Mouse (Mus musculus) intestine, embryonic 14.5 days (tissue): Measurements from ENCODE around the gene Kif3b. TPM values are rescaled to one million over a fixed set of nuclear protein-coding genes. Genes with fewer than 3 reads are reported as not detected.
A peak's percentile ranks its signal among the peaks of the same experiment; 100 is the strongest.

Source experiments
- ATAC-seq: fragments of 200-750 bp; cut with Nextera tagmentation; replicated peaks from 2 replicates; pipeline ENCODE4 v1.8.0; 2017; ENCODE audit warnings: low read depth, moderate number of reproducible peaks, moderate TSS enrichment, moderate library complexity; ENCODE audit not compliant: low FRiP score, low TSS enrichment
- DNase-seq: peaks from one replicate; pipeline ENCODE4 v3.0.0-alpha.2; 2018; ENCODE audit warnings: low spot score
- H3K27ac ChIP-seq: fragments of 300-500 bp; sonication (generic); 2 replicates; pipeline ENCODE4 v1.5.1; 2014; ENCODE audit warnings: low read depth, mild to moderate bottlenecking, control low read depth
- H3K27me3 ChIP-seq: fragments of 300-500 bp; sonication (generic); replicated peaks from 2 replicates; pipeline ENCODE4 v1.6.1; 2014; ENCODE audit warnings: low read length, control low read depth; ENCODE audit not compliant: control insufficient read depth, insufficient read depth
- H3K36me3 ChIP-seq: fragments of 300-500 bp; sonication (generic); 2 replicates; pipeline ENCODE4 v1.6.1; 2014; ENCODE audit warnings: low read length, control low read depth; ENCODE audit not compliant: control insufficient read depth, insufficient read depth
- H3K4me1 ChIP-seq: fragments of 300-500 bp; sonication (generic); replicated peaks from 2 replicates; pipeline ENCODE4 v1.6.1; 2014; ENCODE audit warnings: low read length, control low read depth, mixed read lengths; ENCODE audit not compliant: control insufficient read depth, insufficient read depth
- H3K4me2 ChIP-seq: fragments of 300-500 bp; sonication (generic); 2 replicates; pipeline ENCODE4 v1.6.1; 2014; ENCODE audit warnings: low read length
- H3K4me3 ChIP-seq: fragments of 300-500 bp; sonication (generic); 2 replicates; pipeline ENCODE4 v1.5.1; 2014; ENCODE audit warnings: low read depth, low read length, control low read depth, mixed read lengths
- H3K9ac ChIP-seq: fragments of 300-500 bp; sonication (generic); 2 replicates; pipeline ENCODE4 v1.6.1; 2014; ENCODE audit warnings: mild to moderate bottlenecking, low read length
- H3K9me3 ChIP-seq: fragments of 300-500 bp; sonication (generic); 2 replicates; pipeline ENCODE4 v1.6.1; 2016; ENCODE audit warnings: low read length, control low read depth; ENCODE audit not compliant: control insufficient read depth
- WGBS: fragments of 180-500 bp; shearing (Covaris S2); extraction: QIAGEN DNeasy Blood & Tissue Kit; methylation state at CpG from one replicate; pipeline ENCODE4 v1.1.7; 2014; 5-methylcytosine and 5-hydroxymethylcytosine counted together
- polyA plus RNA-seq: library from polyadenylated mRNA; unstranded; fragments of >200 nt; fragmentation: Nextera tagmentation; extraction: Ambion mirVana; gene quantifications from 2 replicates; pipeline ENCODE4 v1.2.1, GENCODE M21; 2014

Gene Kif3b
- polyA plus RNA-seq, 1 experiment from 2014 or later: 6.6 TPM

DNA sequence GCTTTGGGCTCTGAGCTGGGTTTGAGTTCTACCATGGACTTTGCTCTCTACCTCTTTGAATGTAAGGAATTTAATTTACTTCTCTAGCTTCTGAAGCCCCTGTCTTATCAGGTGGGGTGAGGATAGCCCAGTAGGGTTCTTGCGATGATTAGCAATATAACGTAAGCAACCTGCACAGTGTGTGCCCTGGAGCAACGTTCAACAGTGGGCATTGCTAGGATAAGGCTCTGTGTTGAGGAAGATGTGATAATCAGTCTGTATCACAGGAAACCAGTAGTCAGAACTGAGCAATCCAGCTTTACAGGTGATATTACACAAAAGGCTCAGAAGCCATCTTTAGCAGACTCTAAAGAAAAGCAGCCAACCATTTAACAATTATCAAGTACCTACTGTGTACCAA, 43.1 kb downstream of the Kif3b start:
- no peak for DNase-seq
- no peak overlapping the region for H3K4me3 ChIP-seq
- no peak overlapping the region for H3K27ac ChIP-seq
- no peaks in the 10 kb centered on the region for H3K9me3 ChIP-seq
- no peak for ATAC-seq
- H3K4me1 ChIP-seq: peaks cover 12% of the 10 kb centered on the region; the same call in 1 of the 2 replicates
- WGBS: 81% methylated on average over 3 of the region's 3 CpGs
- peaks cover 31% of the 10 kb centered on the region for H3K36me3 ChIP-seq
- H3K9ac ChIP-seq: no peak overlapping the region
- H3K27me3 ChIP-seq: no peaks in the 10 kb centered on the region
- no peak overlapping the region for H3K4me2 ChIP-seq

DNA sequence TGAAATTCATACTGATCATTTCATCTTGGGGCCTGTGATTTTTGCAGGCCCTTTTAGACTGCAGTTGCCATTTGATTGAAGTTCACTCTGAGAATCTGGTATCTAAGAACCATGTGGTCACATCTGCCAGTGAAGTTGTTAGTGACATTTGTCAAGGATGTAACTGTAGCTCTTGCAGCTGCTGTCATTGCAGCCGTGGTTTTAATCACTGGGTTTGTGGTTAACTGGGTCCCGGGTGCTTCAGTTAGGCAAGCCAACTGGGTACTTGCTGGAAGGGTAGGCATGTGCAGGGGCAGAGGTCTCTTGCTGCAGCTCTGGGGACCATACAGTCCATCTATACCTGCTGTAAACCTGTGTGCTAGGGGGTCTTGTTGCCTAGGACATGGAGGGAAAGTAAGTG, 44.9 kb downstream of the Kif3b start:
- 43% methylated on average over 2 of the region's 2 CpGs for WGBS
- no peak for DNase-seq
- Histone ChIP-seq H3K4me1 (peaks cover 12% of the 10 kb centered on the region; the same call in 1 of the 2 replicates), H3K4me2 (no peak overlapping the region), H3K27ac (no peak overlapping the region), H3K9me3 (no peaks in the 10 kb centered on the region), H3K27me3 (no peaks in the 10 kb centered on the region), H3K36me3 (peaks cover 13% of the 10 kb centered on the region), H3K9ac (no peak overlapping the region), H3K4me3 (no peak overlapping the region)
- ATAC-seq: no peak

GRCm38 (mm10) chr2:153338361-153339350, 47.4 kb downstream of the Kif3b start:
- peaks cover 8% of the 10 kb centered on the region for H3K36me3 ChIP-seq
- H3K9me3 ChIP-seq: no peaks in the 10 kb centered on the region
- no peak overlapping the region for H3K9ac ChIP-seq
- DNase-seq (no peak), ATAC-seq (no peak)
- H3K27me3 ChIP-seq: no peaks in the 10 kb centered on the region
- no peak overlapping the region for H3K27ac ChIP-seq
- H3K4me2 ChIP-seq: no peak overlapping the region
- no peak overlapping the region for H3K4me3 ChIP-seq
- WGBS: 85% methylated on average over 9 of the region's 9 CpGs
- H3K4me1 ChIP-seq: peaks cover 12% of the 10 kb centered on the region; the same call in 1 of the 2 replicates

GRCm38 (mm10) chr2:153342166-153342565, 51.0 kb downstream of the Kif3b start:
- 91% methylated on average over 6 of the region's 6 CpGs for WGBS
- H3K4me3 ChIP-seq: no peak overlapping the region
- ATAC-seq (no peak), DNase-seq (no peak)
- peaks cover 8% of the 10 kb centered on the region for H3K36me3 ChIP-seq
- H3K27me3 ChIP-seq: no peaks in the 10 kb centered on the region
- H3K4me2 ChIP-seq: no peak overlapping the region
- no peak overlapping the region for H3K9ac ChIP-seq
- H3K9me3 ChIP-seq: no peaks in the 10 kb centered on the region
- H3K4me1 ChIP-seq: peaks cover 20% of the 10 kb centered on the region; the same call in 1 of the 2 replicates
- H3K27ac ChIP-seq: no peak overlapping the region

DNA sequence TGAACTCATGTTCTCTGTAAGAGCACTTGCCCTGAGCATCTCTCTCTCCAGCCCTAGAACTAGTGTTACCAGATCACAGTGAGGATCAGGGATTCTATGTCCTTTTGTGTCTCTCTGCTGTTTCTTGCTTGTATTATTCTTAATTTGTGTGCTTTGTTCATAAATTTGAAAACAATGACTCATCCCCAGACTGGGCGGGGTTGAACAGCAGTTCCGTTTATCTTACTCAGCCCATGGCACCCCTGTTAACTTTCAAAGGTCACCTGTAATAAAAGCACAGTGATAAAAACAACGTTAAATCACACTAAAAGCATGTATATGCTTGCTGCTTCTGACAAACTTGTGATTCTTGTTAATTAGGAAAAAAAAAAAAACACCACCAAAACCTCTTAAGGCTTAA, 51.4 kb downstream of the Kif3b start:
- H3K4me2 ChIP-seq: no peak overlapping the region
- no peaks in the 10 kb centered on the region for H3K27me3 ChIP-seq
- H3K9ac ChIP-seq: no peak overlapping the region
- H3K36me3 ChIP-seq: peaks cover 8% of the 10 kb centered on the region
- no peaks in the 10 kb centered on the region for H3K9me3 ChIP-seq
- peaks cover 17% of the 10 kb centered on the region; the same call in 1 of the 2 replicates for H3K4me1 ChIP-seq
- 62% methylated on average over 3 of the region's 3 CpGs for WGBS
- no peak for ATAC-seq
- H3K27ac ChIP-seq: no peak overlapping the region
- no peak overlapping the region for H3K4me3 ChIP-seq
- no peak for DNase-seq

- Histone ChIP-seq H3K9ac (no peak overlapping the region), H3K4me2 (no peak overlapping the region), H3K36me3 (peaks cover 8% of the 10 kb centered on the region), H3K4me1 (peaks cover 19% of the 10 kb centered on the region), H3K27ac (peak overlapping the region; percentile 59), H3K9me3 (no peaks in the 10 kb centered on the region), H3K4me3 (no peak overlapping the region), H3K27me3 (no peaks in the 10 kb centered on the region)
- DNase-seq (no peak), ATAC-seq (no peak)
Measured at GRCm38 (mm10) chr2:153343191-153343590, 52.0 kb downstream of the Kif3b start.

GRCm38 (mm10) chr2:153345071-153345453, 53.8 kb downstream of the Kif3b start:
- WGBS: 5% methylated on average over 11 of the region's 11 CpGs

GRCm38 (mm10) chr2:153345454-153346220, 54.4 kb downstream of the Kif3b start, which contains the start of gene Asxl1:
Gene Asxl1 (plus strand): TSS chr2:153345829.
- peak within 1 kb of the TSS; percentile 99 for H3K27ac ChIP-seq
- under 1% methylated on average over 75 of the region's 79 CpGs for WGBS
- peak; percentile 97 for ATAC-seq

More at GRCm38 (mm10) chr2:153345071-153345453, 53.8 kb downstream of the Kif3b start:
- no peaks in the 10 kb centered on the region for H3K27me3 ChIP-seq
- H3K9me3 ChIP-seq: no peaks in the 10 kb centered on the region
- no peak for ATAC-seq
- peak overlapping the region; percentile 89 for H3K4me2 ChIP-seq
- H3K36me3 ChIP-seq: peaks cover 8% of the 10 kb centered on the region
- H3K4me3 ChIP-seq: peak overlapping the region; percentile 84
- H3K9ac ChIP-seq: peak overlapping the region; percentile 74
- H3K4me1 ChIP-seq: peaks cover 27% of the 10 kb centered on the region
- DNase-seq: no peak
- peak overlapping the region; percentile 99 for H3K27ac ChIP-seq

More at GRCm38 (mm10) chr2:153345454-153346220, 54.4 kb downstream of the Kif3b start, which contains the start of gene Asxl1:
- DNase-seq: peak; percentile 95
- Histone ChIP-seq H3K4me1 (peaks cover 32% of the 10 kb centered on the region), H3K9ac (peak within 1 kb of the TSS; percentile 98), H3K27me3 (no peaks in the 10 kb centered on the region), H3K36me3 (peaks cover 8% of the 10 kb centered on the region), H3K4me2 (peak within 1 kb of the TSS; percentile 89), H3K4me3 (peak within 1 kb of the TSS; percentile 84), H3K9me3 (no peaks in the 10 kb centered on the region)
